Mouse (Mus musculus) CH12.LX (cell line): ENCODE results near the gene Anks1b. TPM values are rescaled to one million over a fixed set of nuclear protein-coding genes. Genes with fewer than 3 reads are reported as not detected.

ENCODE experiments used
- DNase-seq: peaks from one replicate; pipeline ENCODE4 v3.0.0-alpha.2; 2013; ENCODE audit errors: extremely low read depth
- H3K27ac ChIP-seq: 2 replicates; pipeline ENCODE4 v1.5.1; 2012; ENCODE audit warnings: low read depth, mild to moderate bottlenecking, control low read depth, moderate library complexity; ENCODE audit not compliant: insufficient read depth
- H3K27me3 ChIP-seq: replicated peaks from 2 replicates; pipeline ENCODE3; 2012; ENCODE audit warnings: inconsistent platforms
- H3K36me3 ChIP-seq, 2 experiments: replicated peaks in 1 of 2; 2 replicates each; pipeline versions ENCODE3 to v1.6.1; 2012; ENCODE audit warnings: inconsistent platforms in 1 of 2, low read length in 1 of 2, mild to moderate bottlenecking in 1 of 2, mixed read lengths in 1 of 2, moderate library complexity in 1 of 2; ENCODE audit not compliant: control insufficient read depth in 1 of 2, insufficient read depth in 1 of 2
- H3K4me1 ChIP-seq, 2 experiments: 2 replicates each; pipeline ENCODE4 v1.6.1; 2012; ENCODE audit warnings: inconsistent platforms in 1 of 2, moderate library complexity in 1 of 2; ENCODE audit not compliant: insufficient read depth in 2 of 2, control insufficient read depth in 1 of 2
- H3K4me2 ChIP-seq: 2 replicates; pipeline ENCODE4 v1.6.1; 2012; ENCODE audit warnings: low read depth, mild to moderate bottlenecking, control low read depth; ENCODE audit not compliant: poor library complexity, insufficient read depth, severe bottlenecking
- H3K4me3 ChIP-seq, 3 experiments: fragments of 150-350 bp in 1 of 3; sonication (generic) in 1 of 3; replicated peaks in 1 of 3; 2 replicates each; pipeline versions ENCODE3 to v1.5.1; 2011 to 2012; ENCODE audit warnings: low read depth in 2 of 3, low read length in 2 of 3, mild to moderate bottlenecking in 2 of 3, moderate library complexity in 2 of 3, control low read depth in 1 of 3, improper control_type of control experiment in 1 of 3, inconsistent platforms in 1 of 3, mixed read lengths in 1 of 3; ENCODE audit not compliant: poor library complexity in 1 of 3
- H3K79me2 ChIP-seq: replicated peaks from 2 replicates; pipeline ENCODE4 v1.6.1; 2012; ENCODE audit warnings: mild to moderate bottlenecking, moderate library complexity; ENCODE audit not compliant: control insufficient read depth, poor library complexity, insufficient read depth, severe bottlenecking; ENCODE audit errors: extremely low read depth
- H3K9ac ChIP-seq: 2 replicates; pipeline ENCODE4 v1.6.1; 2012; ENCODE audit warnings: low read depth, mild to moderate bottlenecking, control low read depth, moderate library complexity; ENCODE audit not compliant: insufficient read depth
- H3K9me3 ChIP-seq: replicated peaks from 2 replicates; pipeline ENCODE3; 2012; ENCODE audit warnings: low read length, inconsistent platforms, mixed read lengths
- CHD1 ChIP-seq: IDR thresholded peaks from 2 replicates; pipeline ENCODE4 v1.6.1; 2012; ENCODE audit warnings: low read depth, low read length, improper control_type of control experiment, inconsistent platforms
- ELF1 ChIP-seq: IDR thresholded peaks from 2 replicates; pipeline ENCODE4 v1.6.1; 2014; ENCODE audit warnings: low read depth, mild to moderate bottlenecking, inconsistent platforms, low read length, improper control_type of control experiment
- EP300 ChIP-seq: IDR thresholded peaks from 2 replicates; pipeline ENCODE4 v1.6.1; 2011; ENCODE audit warnings: low read length, improper control_type of control experiment
- ETS1 ChIP-seq: conservative IDR thresholded peaks from 2 replicates; pipeline ENCODE4 v1.6.1; 2012; ENCODE audit warnings: low read depth, mild to moderate bottlenecking, inconsistent platforms, low read length, improper control_type of control experiment, moderate library complexity
- HCFC1 ChIP-seq: IDR thresholded peaks from 2 replicates; pipeline ENCODE4 v1.6.1; 2012; ENCODE audit warnings: low read depth, mild to moderate bottlenecking, inconsistent platforms, low read length, improper control_type of control experiment
- IRF4 ChIP-seq: IDR thresholded peaks from 2 replicates; pipeline ENCODE4 v1.6.1; 2014; ENCODE audit warnings: low read depth, mild to moderate bottlenecking, inconsistent platforms, low read length, improper control_type of control experiment
- JUND ChIP-seq: conservative IDR thresholded peaks from 2 replicates; pipeline ENCODE4 v1.6.1; 2011; ENCODE audit warnings: low read depth, low read length, improper control_type of control experiment
- KAT2A ChIP-seq: IDR thresholded peaks from 2 replicates; pipeline ENCODE4 v1.6.1; 2012; ENCODE audit warnings: low read length, improper control_type of control experiment, inconsistent platforms; ENCODE audit not compliant: insufficient replicate concordance
- MAZ ChIP-seq: IDR thresholded peaks from 2 replicates; pipeline ENCODE4 v1.6.1; 2012; ENCODE audit warnings: low read depth, mild to moderate bottlenecking, inconsistent platforms, low read length, improper control_type of control experiment, moderate library complexity
- MYC ChIP-seq: IDR thresholded peaks from 2 replicates; pipeline ENCODE4 v1.6.1; 2011; ENCODE audit warnings: low read depth, mild to moderate bottlenecking, improper control_type of control experiment, low read length
- PAX5 ChIP-seq: IDR thresholded peaks from 2 replicates; pipeline ENCODE4 v1.6.1; 2012; ENCODE audit warnings: low read length, inconsistent platforms, mixed read lengths
- POLR2A ChIP-seq: IDR thresholded peaks from 2 replicates; pipeline ENCODE4 v1.6.1; 2011; ENCODE audit warnings: low read depth, mild to moderate bottlenecking, improper control_type of control experiment, low read length
- POLR2AphosphoS2 ChIP-seq: IDR thresholded peaks from 2 replicates; pipeline ENCODE4 v1.6.1; 2011; ENCODE audit warnings: low read depth, low read length, improper control_type of control experiment
- RAD21 ChIP-seq: IDR thresholded peaks from 2 replicates; pipeline ENCODE4 v1.6.1; 2011; ENCODE audit warnings: low read depth, mild to moderate bottlenecking, low read length, improper control_type of control experiment, moderate library complexity
- RCOR1 ChIP-seq: conservative IDR thresholded peaks from 2 replicates; pipeline ENCODE4 v1.6.1; 2012; ENCODE audit warnings: low read depth, mild to moderate bottlenecking, inconsistent platforms, low read length, improper control_type of control experiment
- SIN3A ChIP-seq: IDR thresholded peaks from 2 replicates; pipeline ENCODE4 v1.6.1; 2012; ENCODE audit warnings: low read length, improper control_type of control experiment, inconsistent platforms
- SMC3 ChIP-seq: IDR thresholded peaks from 2 replicates; pipeline ENCODE4 v1.6.1; 2011; ENCODE audit warnings: low read depth, low read length, improper control_type of control experiment
- TCF12 ChIP-seq: IDR thresholded peaks from 2 replicates; pipeline ENCODE4 v1.6.1; 2014; ENCODE audit warnings: low read depth, mild to moderate bottlenecking, inconsistent platforms, low read length, improper control_type of control experiment
- USF2 ChIP-seq: conservative IDR thresholded peaks from 2 replicates; pipeline ENCODE4 v1.6.1; 2011; ENCODE audit warnings: low read depth, low read length, improper control_type of control experiment
- ZC3H11A ChIP-seq: IDR thresholded peaks from 2 replicates; pipeline ENCODE4 v1.6.1; 2012; ENCODE audit warnings: low read depth, mild to moderate bottlenecking, inconsistent platforms, low read length, improper control_type of control experiment
- ZKSCAN1 ChIP-seq: IDR thresholded peaks from 2 replicates; pipeline ENCODE4 v1.6.1; 2012; ENCODE audit warnings: low read depth, inconsistent platforms, low read length, improper control_type of control experiment, borderline replicate concordance
- ZMIZ1 ChIP-seq: IDR thresholded peaks from 2 replicates; pipeline ENCODE4 v1.6.1; 2012; ENCODE audit warnings: low read depth, mild to moderate bottlenecking, inconsistent platforms, low read length, improper control_type of control experiment
- ZNF384 ChIP-seq: IDR thresholded peaks from 2 replicates; pipeline ENCODE4 v1.6.1; 2012; ENCODE audit warnings: low read depth, low read length, improper control_type of control experiment, inconsistent platforms
- dilution Hi-C: fragments of 300-500 bp; cut with MboI; formaldehyde crosslinking; loops from 2 replicates; pipeline ENCODE4 v1.14.3; 2020; ENCODE audit warnings: low sequenced_read_pairs; ENCODE audit not compliant: extremely low pct_unique_long_range_greater_than_20kb, extremely low pct_ligation_motif_present
- in situ Hi-C: fragments of 300-500 bp; cut with MboI; formaldehyde crosslinking; loops from 3 replicates; pipeline ENCODE4 v1.14.3; 2019; ENCODE audit warnings: low sequenced_read_pairs, low pct_ligation_motif_present, low pct_unique_long_range_greater_than_20kb, mixed read lengths
- polyA plus RNA-seq: library from polyadenylated mRNA; unstranded; fragments of >175 nt; gene quantifications from 2 replicates; pipeline ENCODE4 v1.2.1, GENCODE M21; 2012; ENCODE audit warnings: low read depth; ENCODE audit not compliant: insufficient read length
- total RNA-seq, 2 experiments: library from RNA; depleted of rRNA; stranded (reverse); fragments of 300-350 nt in 1 of 2; fragments of >200 nt in 1 of 2; gene quantifications; 2 replicates each; pipeline ENCODE4 v1.2.3; 2012 to 2014

Anks1b gene
- total and polyA plus RNA-seq, 3 experiments, result 0.17 TPM; not detected in 2

- no peaks in the 10 kb centered on the region for H3K4me1 ChIP-seq
- no peaks in the 10 kb centered on the region for H3K79me2 ChIP-seq
- H3K4me3 ChIP-seq, result no peak overlapping the region
- in situ Hi-C loops, result no loop called here
- dilution Hi-C loops, result no loop called here
- DNase-seq, result no peak
- TF ChIP-seq ETS1 (no peak), CHD1 (no peak), SMC3 (no peak), MAZ (no peak), USF2 (no peak)
- H3K9me3 ChIP-seq, result no peaks in the 10 kb centered on the region
- H3K27ac ChIP-seq, result no peak overlapping the region
- no peaks in the 10 kb centered on the region for H3K27me3 ChIP-seq
- H3K4me2 ChIP-seq, result no peak overlapping the region
- H3K9ac ChIP-seq, result no peak overlapping the region
- no peaks in the 10 kb centered on the region for H3K36me3 ChIP-seq
Measured at GRCm38 (mm10) chr10:90649681-90650080, 776.4 kb downstream of the Anks1b start.

- in situ Hi-C loops (no loop called here), dilution Hi-C loops (no loop called here)
- Histone ChIP-seq H3K27me3 (no peaks in the 10 kb centered on the region), H3K36me3 (no peaks in the 10 kb centered on the region), H3K9me3 (no peaks in the 10 kb centered on the region), H3K79me2 (no peaks in the 10 kb centered on the region), H3K4me1 (no peaks in the 10 kb centered on the region), H3K4me3 (no peak overlapping the region), H3K27ac (no peak overlapping the region), H3K9ac (no peak overlapping the region), H3K4me2 (no peak overlapping the region)
- TF ChIP-seq SIN3A (no peak), PAX5 (no peak), POLR2A (no peak), CHD1 (no peak), ZNF384 (no peak), ZKSCAN1 (no peak), RCOR1 (no peak), MYC (no peak), TCF12 (no peak)
- DNase-seq, result no peak
Measured at GRCm38 (mm10) chr10:90657416-90658120, 784.3 kb downstream of the Anks1b start.

GRCm38 (mm10) chr10:90666746-90667145 is 793.4 kb downstream of the Anks1b start:
- in situ Hi-C loops, result no loop called here
- DNase-seq, result no peak
- dilution Hi-C loops, result no loop called here
- Histone ChIP-seq H3K27ac (no peak overlapping the region), H3K79me2 (no peaks in the 10 kb centered on the region), H3K4me1 (no peaks in the 10 kb centered on the region)
- TF ChIP-seq KAT2A (no peak), JUND (no peak), ZNF384 (no peak), IRF4 (no peak), TCF12 (no peak), ZMIZ1 (no peak), HCFC1 (no peak), EP300 (no peak), POLR2AphosphoS2 (no peak), RAD21 (no peak), ELF1 (no peak), ZC3H11A (no peak), ZKSCAN1 (no peak)
- TF ChIP-seq, all 38 proteins: peak for 0
- Histone ChIP-seq H3K36me3 (no peaks in the 10 kb centered on the region), H3K9ac (no peak overlapping the region), H3K4me2 (no peak overlapping the region), H3K27me3 (no peaks in the 10 kb centered on the region), H3K9me3 (no peaks in the 10 kb centered on the region), H3K4me3 (no peak overlapping the region)
